Mouse (Mus musculus): ENCODE results near the gene Cwc25. TPM values are rescaled to one million over a fixed set of nuclear protein-coding genes. Genes with fewer than 3 reads are reported as not detected.

Cwc25 gene
- 13.5 and 20.8 TPM in 2 replicates for total RNA-seq (2014; fragmentation: Nextera tagmentation)
- total RNA-seq (2017): 25.5 and 27.4 TPM in 2 replicates
- polyA plus RNA-seq (2012): 22.5 and 23.2 TPM in 2 replicates

GRCm38 (mm10) chr11:97766154-97766881, at the start of gene Cwc25:
Gene Cwc25 (minus strand): TSS chr11:97766556.
- Histone ChIP-seq H3K4me3 (ENCODE audit: low read depth, low read length) (peak within 1 kb of the TSS; percentile 89), H3K4me1 (ENCODE audit: insufficient read depth, low read depth, low read length) (peaks cover 22% of the 10 kb centered on the region), H3K27me3 (ENCODE audit: insufficient read depth, low read length) (no peaks in the 10 kb centered on the region), H3K36me3 (replicated peaks) (peaks cover 39% of the 10 kb centered on the region), H3K9me3 (replicated peaks) (peaks cover 2% of the 10 kb centered on the region; the same call in 1 of the 2 replicates)
- TF ChIP-seq CTCF (IDR thresholded peaks at IDR 0.05; ENCODE audit: low read depth, low read length) (no peak), TAL1 (conservative IDR thresholded peaks at IDR 0.05; ENCODE audit: low read depth, low read length) (no peak), GATA1 (IDR thresholded peaks at IDR 0.05; ENCODE audit: borderline replicate concordance, low read length) (no peak), POLR2AphosphoS5 (IDR thresholded peaks at IDR 0.05; ENCODE audit: insufficient replicate concordance, low read depth, low read length) (no peak), GATA2 (IDR thresholded peaks at IDR 0.05; ENCODE audit: borderline replicate concordance, low read depth, low read length) (no peak)
- DNase-seq (ENCODE audit: low spot score): peak; percentile 87
- ATAC-seq (ENCODE audit: extremely low read depth, insufficient number of reproducible peaks, low FRiP score, poor library complexity, severe bottlenecking): peak; percentile 86

- no peaks in the 10 kb centered on the region for H3K9me3 ChIP-seq (replicated peaks)
- H3K4me3 ChIP-seq (ENCODE audit: low read depth, low read length): no peak overlapping the region
- ATAC-seq (ENCODE audit: extremely low read depth, insufficient number of reproducible peaks, low FRiP score, poor library complexity, severe bottlenecking) (no peak), DNase-seq (ENCODE audit: low spot score) (no peak)
- H3K4me1 ChIP-seq (ENCODE audit: insufficient read depth, low read depth, low read length): peaks cover 47% of the 10 kb centered on the region
- peaks cover 92% of the 10 kb centered on the region for H3K36me3 ChIP-seq (replicated peaks)
- H3K27me3 ChIP-seq (ENCODE audit: insufficient read depth, low read length): no peaks in the 10 kb centered on the region
- TF ChIP-seq POLR2AphosphoS5 (IDR thresholded peaks at IDR 0.05; ENCODE audit: insufficient replicate concordance, low read depth, low read length) (no peak), TAL1 (conservative IDR thresholded peaks at IDR 0.05; ENCODE audit: low read depth, low read length) (no peak), GATA1 (IDR thresholded peaks at IDR 0.05; ENCODE audit: borderline replicate concordance, low read length) (no peak), GATA2 (IDR thresholded peaks at IDR 0.05; ENCODE audit: borderline replicate concordance, low read depth, low read length) (no peak), CTCF (IDR thresholded peaks at IDR 0.05; ENCODE audit: low read depth, low read length) (no peak)
These were observed 49.4 kb upstream of the Cwc25 start for GRCm38 (mm10) chr11:97815736-97816135.

- no peaks in the 10 kb centered on the region for H3K9me3 ChIP-seq (replicated peaks)
- peaks cover 93% of the 10 kb centered on the region for H3K36me3 ChIP-seq (replicated peaks)
- TF ChIP-seq CTCF (IDR thresholded peaks at IDR 0.05; ENCODE audit: low read depth, low read length): no peak
- no peak for TF ChIP-seq TAL1 (conservative IDR thresholded peaks at IDR 0.05; ENCODE audit: low read depth, low read length)
- TF ChIP-seq POLR2AphosphoS5 (IDR thresholded peaks at IDR 0.05; ENCODE audit: insufficient replicate concordance, low read depth, low read length): no peak
- TF ChIP-seq GATA1 (IDR thresholded peaks at IDR 0.05; ENCODE audit: borderline replicate concordance, low read length): no peak
- no peak for TF ChIP-seq GATA2 (IDR thresholded peaks at IDR 0.05; ENCODE audit: borderline replicate concordance, low read depth, low read length)
- ATAC-seq (ENCODE audit: extremely low read depth, insufficient number of reproducible peaks, low FRiP score, poor library complexity, severe bottlenecking) (no peak), DNase-seq (ENCODE audit: low spot score) (no peak)
- no peak overlapping the region for H3K4me3 ChIP-seq (ENCODE audit: low read depth, low read length)
- peaks cover 49% of the 10 kb centered on the region for H3K4me1 ChIP-seq (ENCODE audit: insufficient read depth, low read depth, low read length)
- no peaks in the 10 kb centered on the region for H3K27me3 ChIP-seq (ENCODE audit: insufficient read depth, low read length)
These were observed 47.6 kb upstream of the Cwc25 start for GRCm38 (mm10) chr11:97813746-97814515.

GRCm38 (mm10) chr11:97813085-97813484, 46.7 kb upstream of the Cwc25 start:
- H3K4me1 ChIP-seq (ENCODE audit: insufficient read depth, low read depth, low read length): peaks cover 45% of the 10 kb centered on the region
- no peak for TF ChIP-seq GATA1 (IDR thresholded peaks at IDR 0.05; ENCODE audit: borderline replicate concordance, low read length)
- TF ChIP-seq POLR2AphosphoS5 (IDR thresholded peaks at IDR 0.05; ENCODE audit: insufficient replicate concordance, low read depth, low read length): no peak
- TF ChIP-seq TAL1 (conservative IDR thresholded peaks at IDR 0.05; ENCODE audit: low read depth, low read length): no peak
- TF ChIP-seq GATA2 (IDR thresholded peaks at IDR 0.05; ENCODE audit: borderline replicate concordance, low read depth, low read length): no peak
- no peak for TF ChIP-seq CTCF (IDR thresholded peaks at IDR 0.05; ENCODE audit: low read depth, low read length)
- H3K27me3 ChIP-seq (ENCODE audit: insufficient read depth, low read length): no peaks in the 10 kb centered on the region
- peaks cover 93% of the 10 kb centered on the region for H3K36me3 ChIP-seq (replicated peaks)
- H3K9me3 ChIP-seq (replicated peaks): no peaks in the 10 kb centered on the region
- DNase-seq (ENCODE audit: low spot score) (no peak), ATAC-seq (ENCODE audit: extremely low read depth, insufficient number of reproducible peaks, low FRiP score, poor library complexity, severe bottlenecking) (no peak)
- no peak overlapping the region for H3K4me3 ChIP-seq (ENCODE audit: low read depth, low read length)

GRCm38 (mm10) chr11:97812491-97812921, 46.1 kb upstream of the Cwc25 start:
- Histone ChIP-seq H3K4me3 (ENCODE audit: low read depth, low read length) (no peak overlapping the region), H3K27me3 (ENCODE audit: insufficient read depth, low read length) (no peaks in the 10 kb centered on the region), H3K36me3 (replicated peaks) (peaks cover 94% of the 10 kb centered on the region), H3K4me1 (ENCODE audit: insufficient read depth, low read depth, low read length) (peaks cover 41% of the 10 kb centered on the region), H3K9me3 (replicated peaks) (no peaks in the 10 kb centered on the region)
- ATAC-seq (ENCODE audit: extremely low read depth, insufficient number of reproducible peaks, low FRiP score, poor library complexity, severe bottlenecking) (no peak), DNase-seq (ENCODE audit: low spot score) (no peak)
- TF ChIP-seq CTCF (IDR thresholded peaks at IDR 0.05; ENCODE audit: low read depth, low read length) (no peak), GATA2 (IDR thresholded peaks at IDR 0.05; ENCODE audit: borderline replicate concordance, low read depth, low read length) (no peak), TAL1 (conservative IDR thresholded peaks at IDR 0.05; ENCODE audit: low read depth, low read length) (no peak), POLR2AphosphoS5 (IDR thresholded peaks at IDR 0.05; ENCODE audit: insufficient replicate concordance, low read depth, low read length) (no peak), GATA1 (IDR thresholded peaks at IDR 0.05; ENCODE audit: borderline replicate concordance, low read length) (no peak)
